Mouse (Mus musculus) naive thymus-derived CD4-positive, alpha-beta T cell, adult 2 months (primary cell): Measurements from ENCODE around the gene Miga2.

Source experiments
- DNase-seq: peaks from one replicate; pipeline ENCODE4 v3.0.0-alpha.2; 2011; ENCODE audit warnings: low read depth

Gene Miga2

GRCm38 (mm10) chr2:30358533-30359531, 5.2 kb upstream of the Miga2 start, which contains the start of gene Sh3glb2:
TSS of gene Sh3glb2 (minus strand) at chr2:30359337.
- peak; percentile 90 for DNase-seq

DNA sequence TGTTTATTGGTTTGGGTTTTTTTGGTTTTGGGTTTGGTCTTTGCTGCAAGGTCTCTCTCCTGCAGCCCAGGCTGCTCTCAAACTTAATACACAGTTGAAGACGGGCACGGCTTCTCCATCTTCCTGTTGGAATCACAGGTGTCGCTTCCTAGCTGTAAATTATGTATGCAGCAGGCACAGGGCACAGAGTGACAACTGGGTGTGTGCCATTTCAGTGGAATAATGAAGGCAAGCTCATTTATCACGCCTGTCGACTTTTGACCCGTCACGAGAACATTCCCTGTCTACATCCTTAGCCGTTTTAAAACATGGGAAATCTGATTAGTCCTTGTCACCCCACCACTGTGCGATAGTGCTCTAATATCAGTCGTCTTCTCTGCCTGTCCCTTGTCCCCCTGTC, 3.4 kb upstream of the Miga2 start:
- DNase-seq = no peak

DNA sequence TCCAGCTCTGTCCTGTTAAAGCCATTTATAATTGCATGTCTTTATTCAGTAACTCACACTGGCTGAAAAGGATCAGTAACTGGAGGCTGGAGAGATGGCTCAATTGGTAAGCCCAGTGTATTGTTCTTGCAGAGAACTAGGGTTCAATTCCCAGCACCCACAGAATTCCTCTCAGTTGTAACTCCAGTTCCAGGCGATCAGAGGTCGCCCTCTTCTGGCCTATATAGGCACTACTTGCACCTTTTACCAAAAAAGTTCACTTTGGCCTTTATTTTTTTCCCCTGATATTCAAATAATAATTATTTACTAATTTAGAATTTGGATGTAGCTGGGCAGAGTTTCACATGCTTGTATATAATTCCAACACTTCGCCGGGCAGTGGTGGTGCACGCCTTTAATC, 1.2 kb upstream of the Miga2 start:
- peak; percentile 34 for DNase-seq

GRCm38 (mm10) chr2:30365281-30366069, 1.4 kb downstream of the Miga2 start:
- no peak for DNase-seq

- no peak for DNase-seq
Measured at GRCm38 (mm10) chr2:30366203-30366602, 2.2 kb downstream of the Miga2 start.

DNA sequence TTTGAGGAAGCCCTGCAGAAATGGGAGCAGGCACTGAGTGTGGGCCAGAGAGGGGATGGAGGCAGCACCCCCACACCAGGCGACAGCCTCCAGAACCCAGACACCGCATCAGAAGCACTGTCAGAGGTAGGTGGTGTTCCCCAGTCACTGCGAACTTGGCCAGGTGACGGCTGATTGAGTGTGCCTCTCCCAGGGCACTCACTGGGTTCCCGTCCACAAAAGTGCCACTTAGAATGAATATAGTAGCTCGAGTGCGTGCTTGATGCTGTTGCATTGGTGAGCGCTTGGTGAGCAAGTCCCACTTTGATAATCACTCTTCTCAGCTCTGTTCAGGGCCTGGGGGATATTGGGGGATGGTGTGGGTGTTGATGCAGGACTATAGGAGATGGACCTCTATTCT, 7.5 kb downstream of the Miga2 start:
- no peak for DNase-seq

- DNase-seq = no peak
Measured at GRCm38 (mm10) chr2:30372726-30373125, 8.7 kb downstream of the Miga2 start.

- no peak for DNase-seq
Measured at GRCm38 (mm10) chr2:30375893-30376292, 11.9 kb downstream of the Miga2 start.

DNA sequence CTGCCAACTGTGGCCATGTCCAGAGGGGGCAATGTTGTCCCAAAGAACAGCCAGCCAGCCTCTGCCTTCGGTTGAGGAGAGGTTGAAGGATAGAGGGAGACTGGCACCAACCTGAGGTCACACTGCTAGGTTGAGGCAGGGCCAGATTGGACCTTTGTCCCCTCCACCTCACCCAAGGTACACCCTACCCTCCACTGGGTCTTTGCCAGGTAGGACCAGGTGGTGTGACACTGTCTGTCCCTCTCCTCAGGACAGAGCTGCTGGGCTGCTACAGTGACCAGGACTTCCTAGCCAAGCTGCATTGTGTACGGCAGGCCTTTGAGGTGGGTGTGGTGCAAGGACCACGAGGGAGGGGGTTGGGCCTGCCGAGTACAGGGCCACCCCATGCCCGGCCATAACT, 13.7 kb downstream of the Miga2 start:
- no peak for DNase-seq

DNA sequence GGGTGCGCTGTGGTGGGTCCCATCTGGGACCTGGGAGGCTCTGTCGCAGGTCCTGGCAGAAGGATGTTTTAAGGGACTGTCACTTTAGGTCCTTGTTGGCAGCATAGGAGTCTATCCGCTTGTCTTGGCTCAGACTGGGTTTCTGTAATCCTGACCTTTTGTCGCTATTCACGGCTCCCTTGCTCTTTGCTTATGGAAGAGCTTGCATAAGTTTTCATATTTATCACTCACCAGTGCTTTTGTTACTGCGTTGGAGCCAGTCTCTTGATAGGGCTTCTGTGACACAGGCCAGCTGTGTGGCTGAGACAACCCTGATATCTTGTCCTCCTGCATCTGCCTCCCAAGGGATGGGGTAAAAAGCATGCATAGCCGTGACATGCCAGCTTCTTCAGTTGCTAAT, 15.3 kb downstream of the Miga2 start:
- DNase-seq = no peak

DNA sequence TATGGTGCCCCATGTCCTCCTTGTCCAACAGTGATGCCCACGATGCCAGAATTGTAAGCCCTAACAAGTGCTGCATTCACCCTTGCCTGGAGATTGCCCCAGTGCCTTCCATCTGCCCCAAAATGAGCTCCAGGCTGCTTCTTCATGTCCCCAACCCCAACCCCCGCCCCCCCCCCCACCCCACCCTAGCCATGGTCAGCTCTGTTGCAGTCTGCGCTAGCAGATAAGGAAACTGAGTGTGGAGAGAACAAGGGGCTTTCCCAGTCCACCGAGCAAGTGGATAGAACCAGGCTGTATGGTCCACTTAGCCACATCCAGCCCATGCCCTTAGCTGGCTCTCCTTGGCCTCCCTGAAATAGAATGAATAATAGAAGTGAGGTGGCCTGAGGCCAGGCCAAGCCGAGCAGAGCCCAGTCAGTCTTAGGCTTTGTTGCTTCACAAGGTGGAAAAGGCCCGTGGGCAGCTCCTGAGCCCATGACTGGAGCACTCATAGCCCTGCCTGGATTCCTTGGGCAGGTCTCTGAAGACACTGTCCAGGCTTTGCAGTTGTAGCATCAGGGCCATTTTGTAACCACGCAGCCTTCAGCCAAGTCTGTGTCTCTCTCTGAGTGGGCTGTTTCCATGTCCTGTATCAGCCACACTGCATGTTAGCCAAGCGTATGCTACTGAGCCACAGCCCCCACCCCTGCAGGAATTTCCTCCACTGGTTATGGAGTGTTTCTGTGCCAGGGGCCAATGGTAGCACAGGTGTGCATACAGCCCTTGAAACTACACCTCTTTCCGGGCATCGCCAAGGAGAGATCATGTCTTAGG, 16.7 kb downstream of the Miga2 start:
- no peak for DNase-seq

DNA sequence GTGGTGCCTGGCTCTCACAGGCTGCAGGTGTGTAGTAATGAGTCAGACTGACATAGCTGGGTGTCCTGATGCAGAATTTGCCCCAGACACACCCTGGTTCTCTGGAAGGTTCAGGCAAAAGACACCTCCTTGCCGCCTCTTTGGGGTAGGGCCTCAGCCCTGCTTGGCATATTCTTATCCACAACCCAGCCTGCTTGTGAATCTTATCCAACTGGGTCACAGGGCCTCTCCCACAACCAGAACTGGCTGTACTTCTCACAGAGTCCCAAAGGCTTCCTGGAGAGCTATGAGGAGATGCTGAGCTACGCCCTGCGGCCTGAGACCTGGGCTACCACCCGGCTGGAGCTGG, 17.3 kb downstream of the Miga2 start:
- DNase-seq = no peak

GRCm38 (mm10) chr2:30384814-30385213, 20.8 kb downstream of the Miga2 start:
- DNase-seq = no peak

DNA sequence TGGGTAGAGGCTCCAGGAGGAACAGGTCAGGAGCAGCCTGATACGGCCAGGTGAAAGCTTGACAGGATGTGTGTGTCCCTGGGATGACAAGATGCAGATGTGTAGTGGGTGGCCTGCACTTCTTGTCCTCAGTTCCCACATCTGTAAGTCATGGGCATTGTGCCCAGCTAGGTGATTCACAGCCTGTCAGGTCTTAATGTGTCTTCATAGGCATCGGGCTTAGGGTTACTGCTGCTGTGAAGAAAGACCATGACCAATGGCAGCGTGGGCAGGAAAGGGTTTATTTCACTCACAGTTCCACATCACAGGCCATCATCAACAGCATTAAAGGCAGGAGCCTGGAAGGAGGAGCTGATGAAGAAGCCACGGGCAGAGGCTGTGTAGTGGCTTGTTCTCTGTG, 21.6 kb downstream of the Miga2 start:
- DNase-seq = no peak

DNA sequence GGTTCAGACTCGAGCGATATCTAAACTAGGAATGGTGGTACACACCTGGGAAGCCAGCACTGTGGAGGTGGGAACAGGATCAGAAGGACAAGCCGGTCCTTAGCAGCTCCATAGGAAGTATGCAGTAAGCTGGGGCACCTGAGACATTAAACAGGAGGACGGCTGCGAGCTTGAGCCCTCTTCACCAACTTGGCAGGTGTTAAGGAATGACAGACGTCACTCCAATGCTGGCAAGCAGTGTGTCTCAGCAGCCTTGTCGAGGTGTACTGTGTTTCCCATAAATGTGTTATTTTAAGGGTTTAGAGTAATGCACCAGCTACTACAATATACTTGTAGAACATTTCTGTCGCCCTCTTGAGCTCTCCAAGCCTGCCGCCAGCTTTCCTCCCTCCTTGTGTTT, 22.9 kb downstream of the Miga2 start:
- DNase-seq = no peak

DNA sequence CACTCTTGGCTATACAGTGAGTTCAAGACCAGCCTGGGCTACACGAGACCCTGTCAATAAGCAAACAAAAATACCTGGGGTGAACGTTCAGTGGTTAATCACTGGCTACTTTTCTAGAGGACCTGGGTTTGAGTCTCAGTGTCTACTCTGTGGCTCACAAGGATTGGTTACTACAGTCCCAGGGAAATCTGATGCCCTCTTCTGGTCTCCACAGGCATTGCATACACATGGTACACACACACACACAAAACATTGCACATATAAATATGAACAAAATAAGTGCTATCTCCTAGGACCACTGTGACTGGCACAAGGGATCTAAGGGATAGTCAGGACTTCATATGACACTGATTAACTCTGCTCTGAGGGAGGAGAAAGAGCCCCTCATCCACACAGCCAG, 25.0 kb downstream of the Miga2 start:
- DNase-seq = no peak

GRCm38 (mm10) chr2:30392114-30392576, 28.1 kb downstream of the Miga2 start, which contains the start of gene Dolpp1:
TSS of gene Dolpp1 (plus strand) at chr2:30392254.
- peak; percentile 98 for DNase-seq

DNA sequence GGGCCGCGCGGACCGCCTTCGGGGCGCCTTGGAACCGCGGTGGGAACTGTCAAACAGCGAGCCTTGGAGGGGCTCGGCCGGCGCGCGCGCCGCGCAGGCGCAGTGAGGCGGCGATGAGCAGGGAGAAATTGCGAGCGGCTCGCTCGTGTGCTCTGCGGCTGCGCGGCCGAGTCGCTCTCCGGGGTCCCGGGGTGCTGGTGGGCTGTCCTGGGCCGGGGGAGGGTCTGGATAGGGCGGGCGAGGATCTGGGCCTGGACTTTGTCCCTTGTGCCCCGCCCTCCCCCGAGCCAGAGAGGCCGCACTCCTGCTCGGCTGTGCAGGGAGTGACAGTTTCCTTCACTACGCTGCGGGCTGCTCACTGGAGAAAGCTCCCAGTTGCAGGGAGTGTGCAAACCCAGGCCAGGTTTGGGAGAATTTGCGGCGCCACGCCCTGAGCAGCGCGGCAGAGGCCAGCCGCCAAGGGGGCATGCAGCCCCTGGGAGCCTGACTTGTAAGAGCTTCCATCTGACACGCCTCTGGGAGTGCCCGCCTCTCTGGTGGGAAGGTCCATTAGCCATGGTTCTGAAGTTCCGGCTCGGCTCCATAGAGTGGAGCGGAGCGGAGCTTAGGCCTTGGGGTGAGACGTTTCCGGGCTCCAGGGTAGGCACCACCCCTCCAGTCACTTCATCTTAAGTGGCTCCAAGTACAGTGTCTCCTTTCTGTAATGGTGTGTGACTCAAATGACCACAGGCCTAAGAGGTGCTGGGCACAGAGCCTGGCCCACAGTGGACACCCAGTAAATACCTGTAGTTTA, 28.7 kb downstream of the Miga2 start:
- no peak for DNase-seq

DNA sequence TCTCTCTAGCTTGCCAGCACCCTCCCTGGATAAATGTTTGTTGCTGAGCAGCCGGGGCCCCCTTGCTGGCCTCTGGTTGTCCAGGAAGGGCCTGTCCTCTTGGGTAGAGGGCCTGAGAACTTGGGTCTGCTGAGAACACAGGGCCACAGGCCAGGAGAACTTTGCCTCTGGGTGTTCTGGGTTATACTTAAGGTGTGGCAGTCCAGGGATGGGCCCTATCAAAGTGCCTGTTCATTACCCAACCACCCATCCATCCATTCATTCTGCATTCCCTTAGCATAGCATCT, 29.3 kb downstream of the Miga2 start:
- peak; percentile 21 for DNase-seq

DNA sequence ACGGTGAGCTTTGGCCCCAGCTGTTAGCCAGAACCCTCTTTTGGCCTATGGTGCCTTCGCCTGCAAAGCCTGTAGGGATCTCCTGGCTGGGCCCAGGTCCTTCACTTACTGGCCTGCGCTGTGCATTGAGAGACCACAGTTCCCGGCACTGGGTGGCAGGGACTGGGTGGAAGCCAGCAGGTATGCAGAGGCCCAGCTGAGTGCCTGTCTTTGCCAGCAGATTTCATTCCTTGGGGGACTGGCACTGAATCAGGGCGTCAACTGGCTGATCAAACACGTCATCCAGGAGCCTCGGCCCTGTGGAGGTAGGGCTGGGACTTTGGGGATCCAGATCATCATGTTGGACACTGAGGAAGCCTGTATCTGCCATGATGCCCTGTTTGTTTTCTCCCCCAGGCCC, 31.7 kb downstream of the Miga2 start:
- no peak for DNase-seq

GRCm38 (mm10) chr2:30396246-30396645, 32.2 kb downstream of the Miga2 start:
- no peak for DNase-seq
